Comparison of ENCODE assay signal across 16 mouse cellular contexts in genomic region chr11:113537715-113538114, GRCm38 (mm10).
"Had no signal": no experiment of that assay in that cellular context is flagged by ENCODE, and none has a peak within 500 bp of the region (broad histone marks: within the 10 kb centered on the region; RNA-seq: fewer than 3 reads in every experiment).

No protein-coding gene starts in this region.

- H3K4me3 ChIP-seq: kidney, embryonic 15.5 days; liver, embryonic 13.5 days; megakaryocyte, embryonic 14.5 days; midbrain, embryonic 10.5 days; midbrain, embryonic 13.5 days; myocyte; neural tube, embryonic 13.5 days had no signal

- H3K4me2 ChIP-seq: kidney, embryonic 15.5 days; liver, embryonic 13.5 days; midbrain, embryonic 13.5 days; neural tube, embryonic 13.5 days had no signal

- H3K9me3 ChIP-seq: kidney, embryonic 15.5 days; midbrain, embryonic 10.5 days had no signal

- ATAC-seq: intestine, postnatal 0 days; midbrain, embryonic 13.5 days; midbrain, embryonic 16.5 days had no signal

- H3K27ac ChIP-seq: kidney, embryonic 15.5 days; liver, embryonic 13.5 days; midbrain, embryonic 10.5 days had no signal

- H3K27me3 ChIP-seq: kidney, embryonic 15.5 days; liver, embryonic 13.5 days; megakaryocyte, embryonic 14.5 days; midbrain, embryonic 13.5 days; neural tube, embryonic 13.5 days had no signal

- H3K4me1 ChIP-seq: liver, embryonic 13.5 days; megakaryocyte, embryonic 14.5 days had no signal

- H3K9ac ChIP-seq: kidney, embryonic 15.5 days; liver, embryonic 13.5 days; midbrain, embryonic 13.5 days; neural tube, embryonic 13.5 days had no signal

- DNase-seq: kidney, adult 8-10 months; kidney, postnatal 10 days; kidney, postnatal 4 days; layer of hippocampus, adult 9-11 months; liver, embryonic 13.5 days; lung, adult 2 months; retina, postnatal 1 day; thymus, postnatal 25 days had no signal

- H3K36me3 ChIP-seq: kidney, embryonic 15.5 days; midbrain, embryonic 10.5 days; neural tube, embryonic 13.5 days had no signal
